Mouse (Mus musculus): ENCODE results near the gene Tube1.

DNA sequence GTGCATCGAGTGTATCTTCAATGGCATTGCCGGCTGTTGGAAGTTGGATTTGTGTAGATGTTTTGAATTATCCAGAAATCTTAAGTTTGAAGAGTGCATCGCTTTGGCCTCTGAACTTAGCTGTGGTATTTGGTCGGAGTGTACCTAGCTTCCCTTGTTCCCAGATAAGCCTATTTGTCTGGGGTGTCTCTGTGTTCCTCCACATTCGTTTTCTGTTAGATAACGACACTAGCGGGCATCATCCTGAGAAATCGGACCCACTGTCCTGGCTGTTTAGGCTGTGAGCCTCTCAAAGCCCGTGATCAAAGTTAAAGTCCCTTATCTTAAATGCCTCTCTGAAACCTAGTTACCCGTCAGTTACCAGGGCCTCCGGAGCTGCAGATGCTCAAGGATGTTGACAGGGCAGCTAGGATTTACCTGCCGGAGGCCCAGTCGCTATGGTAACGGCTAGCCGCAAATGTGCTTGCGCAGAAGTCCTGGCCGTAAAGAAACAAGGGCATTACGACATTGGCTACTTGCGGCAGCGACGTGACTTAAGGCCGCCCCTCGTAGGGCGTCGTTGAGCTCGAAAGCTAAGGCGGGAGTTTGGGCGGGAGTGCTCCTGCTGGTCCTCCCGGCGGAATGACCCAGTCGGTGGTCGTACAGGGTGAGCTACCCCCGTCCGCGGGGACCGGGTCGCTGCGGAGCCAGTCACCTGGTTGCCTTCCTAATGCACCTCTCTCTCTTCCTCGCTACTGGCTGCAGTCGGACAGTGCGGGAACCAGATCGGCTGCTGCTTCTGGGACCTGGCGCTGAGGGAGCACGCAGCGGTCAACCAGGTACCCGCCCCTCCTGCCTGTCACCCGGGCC, at the start of gene Tube1, which contains the start of gene Fam229b:
- TF ChIP-seq CTCF (IDR thresholded peaks at IDR 0.05; ENCODE audit: extremely low read depth, insufficient read depth, insufficient read length, insufficient replicate concordance) (no peak), POLR2A (IDR thresholded peaks at IDR 0.05; ENCODE audit: low read depth, low read length) (no peak)

Data from spleen, adult 2 months (tissue).